Mouse (Mus musculus): ENCODE data around the gene Cstad. TPM values are rescaled to one million over a fixed set of nuclear protein-coding genes. Genes with fewer than 3 reads are reported as not detected.

Gene Cstad
- polyA plus RNA-seq, 1 experiment from 2014 or later = 1.7 TPM

DNA sequence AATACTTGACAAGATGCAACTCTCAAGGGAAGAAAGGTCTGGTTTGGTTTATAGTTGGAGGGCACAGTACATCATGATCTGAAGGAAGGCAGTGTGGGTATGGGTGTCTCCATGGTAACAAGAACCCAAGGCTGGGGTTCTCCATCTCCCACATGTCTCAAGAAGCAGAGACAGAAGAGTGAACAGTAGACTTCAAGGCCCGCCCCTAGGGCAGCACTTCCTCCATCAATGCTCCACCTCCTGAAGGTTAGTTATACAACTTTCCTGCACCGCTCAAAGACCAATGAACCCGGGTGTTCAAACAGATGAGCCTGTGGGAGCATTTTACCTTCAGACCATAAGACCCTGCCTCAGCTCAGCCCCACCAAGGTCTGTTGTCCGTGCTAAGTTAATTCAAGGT is 23.2 kb upstream of the Cstad start:
- Histone ChIP-seq H3K27me3 (no peaks in the 10 kb centered on the region; the same call in 1 of the 2 replicates), H3K4me3 (replicated peaks) (no peak overlapping the region), H3K27ac (no peak overlapping the region), H3K36me3 (no peaks in the 10 kb centered on the region), H3K9ac (replicated peaks) (no peak overlapping the region), H3K4me2 (no peak overlapping the region), H3K4me1 (replicated peaks) (0 out of 2 replicates have a peak, but pooled peaks cover 5% of the 10 kb centered on the region), H3K9me3 (peaks cover 21% of the 10 kb centered on the region)
- ATAC-seq (ENCODE audit: insufficient number of reproducible peaks, insufficient read depth, low FRiP score, low TSS enrichment, low read depth) = no peak
- 86% methylated on average over 4 of the region's 4 CpGs for WGBS

DNA sequence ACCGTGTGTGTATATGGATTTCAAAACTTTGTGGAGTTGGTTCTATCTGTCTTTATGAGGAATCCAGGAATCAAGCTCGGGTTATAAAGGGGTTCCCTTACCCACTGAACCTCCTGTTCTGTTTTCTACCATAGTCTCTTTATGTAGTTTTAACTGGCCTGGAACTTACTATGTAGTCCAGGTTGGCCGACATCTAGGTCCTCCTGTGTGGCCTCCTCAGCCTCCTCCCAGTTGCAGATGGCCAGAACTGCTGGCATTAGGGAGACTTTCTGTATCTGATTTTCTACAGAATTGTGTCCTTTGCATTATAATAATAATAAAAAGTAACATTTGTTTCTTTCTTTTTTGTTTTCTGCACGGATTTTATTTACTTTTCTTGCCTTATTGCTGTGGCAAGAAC is 21.3 kb upstream of the Cstad start:
- Histone ChIP-seq H3K36me3 (no peaks in the 10 kb centered on the region), H3K4me1 (replicated peaks) (no peaks in the 10 kb centered on the region), H3K9ac (replicated peaks) (no peak overlapping the region), H3K4me3 (replicated peaks) (no peak overlapping the region), H3K4me2 (no peak overlapping the region), H3K27me3 (no peaks in the 10 kb centered on the region; the same call in 1 of the 2 replicates), H3K27ac (no peak overlapping the region), H3K9me3 (peaks cover 21% of the 10 kb centered on the region)
- WGBS = 83% methylated on average over 4 of the region's 4 CpGs
- ATAC-seq (ENCODE audit: insufficient number of reproducible peaks, insufficient read depth, low FRiP score, low TSS enrichment, low read depth) = no peak

DNA sequence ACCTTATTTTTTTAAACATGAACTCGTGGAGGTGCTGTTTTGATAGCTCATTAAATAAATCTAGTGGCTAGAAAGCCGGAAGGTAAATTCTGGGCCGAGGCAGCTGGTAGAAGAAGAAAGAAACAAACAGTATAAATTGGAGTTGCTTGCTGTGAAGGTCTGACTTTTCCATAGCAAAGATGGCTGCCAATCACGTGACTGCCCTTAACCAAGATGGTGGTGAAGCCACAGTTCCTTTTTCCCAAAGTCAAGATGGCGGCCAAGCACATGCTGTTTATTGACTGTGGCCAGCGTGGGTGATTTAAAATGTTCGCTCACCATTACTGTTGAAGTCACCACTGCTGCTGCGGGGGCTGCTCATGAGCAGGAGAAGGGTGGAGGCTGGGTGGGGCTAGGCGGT is 17.8 kb upstream of the Cstad start:
- Histone ChIP-seq H3K4me2 (no peak overlapping the region), H3K27me3 (no peaks in the 10 kb centered on the region; the same call in 1 of the 2 replicates), H3K36me3 (no peaks in the 10 kb centered on the region), H3K9ac (replicated peaks) (no peak overlapping the region), H3K9me3 (peaks cover 19% of the 10 kb centered on the region), H3K4me3 (replicated peaks) (no peak overlapping the region), H3K4me1 (replicated peaks) (no peaks in the 10 kb centered on the region), H3K27ac (no peak overlapping the region)
- ATAC-seq (ENCODE audit: insufficient number of reproducible peaks, insufficient read depth, low FRiP score, low TSS enrichment, low read depth) = no peak
- 88% methylated on average over 9 of the region's 9 CpGs for WGBS

DNA sequence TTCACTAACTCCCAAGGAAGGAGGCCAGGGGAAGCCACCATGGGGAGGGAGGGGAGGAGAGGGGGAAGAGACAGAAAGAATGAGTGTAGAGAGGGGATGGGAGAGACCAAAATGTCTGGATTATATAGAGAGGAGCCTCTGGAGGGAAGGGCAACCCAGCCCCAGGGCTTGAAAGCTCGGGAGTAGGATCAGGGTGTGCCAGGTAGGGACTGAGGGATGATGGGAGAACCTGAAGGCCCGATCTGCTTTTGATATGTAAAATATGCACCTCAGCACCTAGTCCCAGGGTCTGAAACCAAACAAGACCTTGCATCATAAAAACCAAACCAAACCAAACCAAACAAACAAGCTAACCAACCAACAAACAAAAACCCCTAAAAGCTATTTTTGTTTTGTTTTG is 16.8 kb upstream of the Cstad start:
- Histone ChIP-seq H3K27ac (no peak overlapping the region), H3K4me3 (replicated peaks) (no peak overlapping the region), H3K4me1 (replicated peaks) (no peaks in the 10 kb centered on the region), H3K36me3 (no peaks in the 10 kb centered on the region), H3K27me3 (no peaks in the 10 kb centered on the region; the same call in 1 of the 2 replicates), H3K9me3 (peaks cover 20% of the 10 kb centered on the region), H3K9ac (replicated peaks) (no peak overlapping the region), H3K4me2 (no peak overlapping the region)
- no peak for ATAC-seq (ENCODE audit: insufficient number of reproducible peaks, insufficient read depth, low FRiP score, low TSS enrichment, low read depth)
- WGBS = 49% methylated on average over 2 of the region's 2 CpGs

DNA sequence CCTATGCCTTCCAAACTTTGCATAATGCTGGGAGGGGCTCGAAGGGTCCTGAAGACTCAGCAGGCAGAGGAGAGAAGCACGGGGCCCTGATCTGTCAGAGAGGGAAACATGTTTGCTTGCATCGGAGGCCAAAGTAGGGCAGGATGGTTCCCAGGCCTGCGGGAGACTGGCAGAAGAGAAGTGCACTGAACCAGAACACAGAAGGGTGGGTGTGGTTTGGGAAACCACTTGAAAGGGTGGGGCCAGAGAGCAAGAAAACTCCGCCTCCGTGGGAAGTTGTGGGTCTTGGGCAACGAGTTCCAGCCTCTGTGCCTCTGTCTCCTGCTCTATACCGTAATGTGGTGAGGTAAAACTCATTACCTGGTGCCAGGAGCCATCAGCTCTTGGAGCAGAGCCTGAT is 7.7 kb upstream of the Cstad start:
- no peak for ATAC-seq (ENCODE audit: insufficient number of reproducible peaks, insufficient read depth, low FRiP score, low TSS enrichment, low read depth)
- Histone ChIP-seq H3K9me3 (peaks cover 3% of the 10 kb centered on the region; the same call in 1 of the 2 replicates), H3K27ac (no peak overlapping the region), H3K36me3 (no peaks in the 10 kb centered on the region), H3K4me1 (replicated peaks) (peaks cover 26% of the 10 kb centered on the region), H3K4me2 (no peak overlapping the region), H3K27me3 (no peaks in the 10 kb centered on the region), H3K9ac (replicated peaks) (no peak overlapping the region), H3K4me3 (replicated peaks) (no peak overlapping the region)
- 35% methylated on average over 8 of the region's 8 CpGs for WGBS

DNA sequence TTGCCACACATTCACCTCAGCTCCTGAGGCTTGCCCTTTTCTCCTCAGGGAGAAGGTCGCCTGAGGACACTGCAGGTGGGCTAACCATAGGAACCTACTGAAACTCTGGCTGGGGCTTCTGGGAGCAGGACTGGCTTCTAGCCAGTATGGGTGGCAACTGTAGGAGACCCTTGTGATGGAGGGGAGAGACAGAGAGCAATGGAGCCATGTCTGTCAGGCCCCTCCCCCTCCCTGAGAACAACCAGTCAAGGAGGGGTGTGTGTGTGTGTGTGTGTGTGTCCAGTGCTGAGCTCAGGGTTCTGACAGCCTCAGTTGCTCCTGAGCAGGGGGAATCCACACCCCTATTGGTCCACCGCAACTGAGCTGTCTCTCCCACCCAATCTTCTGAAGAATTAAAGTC is 7.2 kb upstream of the Cstad start:
- ATAC-seq (ENCODE audit: insufficient number of reproducible peaks, insufficient read depth, low FRiP score, low TSS enrichment, low read depth) = no peak
- no peaks in the 10 kb centered on the region for H3K27me3 ChIP-seq
- H3K36me3 ChIP-seq = no peaks in the 10 kb centered on the region
- H3K4me1 ChIP-seq (replicated peaks) = peaks cover 26% of the 10 kb centered on the region
- H3K4me2 ChIP-seq = no peak overlapping the region
- WGBS = 58% methylated on average over 2 of the region's 2 CpGs
- H3K9ac ChIP-seq (replicated peaks) = no peak overlapping the region
- no peaks in the 10 kb centered on the region; the same call in 1 of the 2 replicates for H3K9me3 ChIP-seq
- H3K4me3 ChIP-seq (replicated peaks) = no peak overlapping the region
- no peak overlapping the region for H3K27ac ChIP-seq

DNA sequence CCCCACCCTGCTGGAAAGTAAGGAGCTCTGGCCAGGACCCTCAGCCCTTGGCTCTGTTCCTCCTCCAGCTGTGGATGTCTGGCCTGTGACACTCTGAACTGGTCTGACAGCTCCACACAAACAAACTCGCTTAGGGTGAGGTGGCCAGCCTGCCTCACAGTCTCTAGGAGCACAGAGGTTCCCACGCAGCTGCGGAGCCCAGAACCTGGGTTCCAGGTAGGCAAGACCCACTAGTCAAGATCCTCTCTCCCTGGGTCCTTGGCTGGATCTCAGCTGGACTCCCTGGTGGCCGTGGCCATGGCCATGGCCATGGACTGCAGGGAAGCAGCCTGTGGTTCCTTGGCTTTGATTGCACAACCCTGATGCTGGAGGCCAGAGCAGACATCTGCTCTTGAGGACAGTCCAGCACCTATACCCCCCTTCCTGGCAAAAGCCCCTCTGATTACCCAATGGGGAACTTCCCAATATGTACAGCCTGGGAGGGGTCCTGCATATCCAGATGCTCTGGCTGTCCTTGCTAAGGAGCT is 5.8 kb upstream of the Cstad start:
- H3K36me3 ChIP-seq = no peaks in the 10 kb centered on the region
- WGBS = 79% methylated on average over 4 of the region's 4 CpGs
- H3K9me3 ChIP-seq = no peaks in the 10 kb centered on the region
- no peak overlapping the region for H3K4me2 ChIP-seq
- H3K4me3 ChIP-seq (replicated peaks) = no peak overlapping the region
- ATAC-seq (ENCODE audit: insufficient number of reproducible peaks, insufficient read depth, low FRiP score, low TSS enrichment, low read depth) = no peak
- no peak overlapping the region for H3K9ac ChIP-seq (replicated peaks)
- H3K27me3 ChIP-seq = no peaks in the 10 kb centered on the region
- peaks cover 35% of the 10 kb centered on the region for H3K4me1 ChIP-seq (replicated peaks)
- H3K27ac ChIP-seq = no peak overlapping the region

DNA sequence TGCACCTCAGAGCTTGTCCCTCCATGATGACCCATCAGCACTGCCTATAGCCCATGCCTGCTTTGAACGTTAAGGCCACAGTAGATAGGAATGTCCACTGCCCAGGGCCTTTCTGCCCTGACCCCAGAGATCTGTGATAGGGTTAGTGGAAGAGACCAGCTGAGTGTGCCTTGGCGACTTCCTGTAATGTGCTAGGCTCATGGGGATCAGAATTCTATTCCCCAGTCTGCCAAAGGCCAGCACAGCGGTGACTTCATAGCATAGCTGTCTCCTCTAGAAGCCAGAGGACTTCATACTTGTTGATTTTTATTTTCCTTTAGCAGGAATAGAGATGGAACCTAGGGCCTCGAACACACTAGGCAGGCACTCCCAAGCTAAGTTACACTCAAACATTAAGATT is 5.1 kb upstream of the Cstad start:
- Histone ChIP-seq H3K4me1 (replicated peaks) (peaks cover 42% of the 10 kb centered on the region), H3K27ac (no peak overlapping the region), H3K36me3 (no peaks in the 10 kb centered on the region), H3K4me3 (replicated peaks) (no peak overlapping the region), H3K27me3 (no peaks in the 10 kb centered on the region), H3K9ac (replicated peaks) (no peak overlapping the region), H3K4me2 (no peak overlapping the region), H3K9me3 (no peaks in the 10 kb centered on the region)
- 79% methylated on average over 4 of the region's 4 CpGs for WGBS
- ATAC-seq (ENCODE audit: insufficient number of reproducible peaks, insufficient read depth, low FRiP score, low TSS enrichment, low read depth) = no peak

DNA sequence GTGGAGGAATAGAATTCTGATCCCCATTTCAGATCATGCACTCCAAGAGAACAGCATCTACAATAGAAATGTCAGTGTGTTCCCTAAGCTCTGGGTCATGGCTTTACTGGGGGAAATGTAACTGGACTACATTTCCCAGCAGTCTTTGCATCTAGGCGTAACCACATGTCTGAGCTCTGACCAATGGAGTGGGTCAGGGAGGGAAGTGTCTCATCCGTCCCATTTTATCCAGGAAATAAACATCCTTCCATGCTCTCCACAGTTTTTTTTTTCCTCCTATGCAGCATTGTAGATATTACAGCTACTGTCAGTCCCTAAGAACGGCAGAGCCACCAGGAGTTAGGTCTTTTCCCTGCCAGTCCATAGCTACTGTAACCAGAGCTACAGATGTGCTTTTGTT is 3.9 kb upstream of the Cstad start:
- no peaks in the 10 kb centered on the region for H3K27me3 ChIP-seq
- H3K27ac ChIP-seq = peak overlapping the region; percentile 53; the same call in 1 of the 2 replicates
- 0 out of 2 replicates have a peak overlapping the region, but pooled peaks have one; percentile 10 for H3K4me3 ChIP-seq (replicated peaks)
- H3K36me3 ChIP-seq = no peaks in the 10 kb centered on the region
- no peak overlapping the region for H3K9ac ChIP-seq (replicated peaks)
- peaks cover 45% of the 10 kb centered on the region for H3K4me1 ChIP-seq (replicated peaks)
- peak; percentile 51; the same call in 1 of the 2 replicates for ATAC-seq (ENCODE audit: insufficient number of reproducible peaks, insufficient read depth, low FRiP score, low TSS enrichment, low read depth)
- H3K9me3 ChIP-seq = no peaks in the 10 kb centered on the region
- H3K4me2 ChIP-seq = peak overlapping the region; percentile 50
- WGBS = 10% methylated on average over 3 of the region's 3 CpGs

DNA sequence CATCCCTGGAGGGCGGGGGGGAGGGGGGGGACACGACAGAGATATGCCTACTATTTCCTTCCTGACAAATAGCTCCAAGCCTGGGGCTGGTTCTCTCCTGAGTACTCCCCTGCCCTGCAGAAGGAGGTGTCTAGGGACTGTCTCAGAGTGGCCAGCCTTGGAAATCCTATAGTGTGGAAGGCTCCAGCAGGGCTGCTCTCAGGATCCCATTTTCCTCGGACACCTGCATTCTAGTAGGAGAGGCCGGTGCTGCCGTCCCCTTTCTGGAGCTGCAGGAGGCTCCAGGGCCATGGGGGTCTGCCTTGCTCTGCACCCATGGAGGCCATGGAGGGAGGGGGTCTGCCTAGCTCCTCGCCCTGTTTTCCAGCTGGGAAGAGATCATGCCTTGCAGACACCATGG is 2.4 kb upstream of the Cstad start:
- Histone ChIP-seq H3K27ac (no peak overlapping the region), H3K4me1 (replicated peaks) (peaks cover 32% of the 10 kb centered on the region), H3K9me3 (no peaks in the 10 kb centered on the region), H3K4me2 (no peak overlapping the region), H3K27me3 (no peaks in the 10 kb centered on the region), H3K9ac (replicated peaks) (no peak overlapping the region), H3K36me3 (no peaks in the 10 kb centered on the region), H3K4me3 (replicated peaks) (no peak overlapping the region)
- ATAC-seq (ENCODE audit: insufficient number of reproducible peaks, insufficient read depth, low FRiP score, low TSS enrichment, low read depth) = no peak
- 68% methylated on average over 6 of the region's 6 CpGs for WGBS

DNA sequence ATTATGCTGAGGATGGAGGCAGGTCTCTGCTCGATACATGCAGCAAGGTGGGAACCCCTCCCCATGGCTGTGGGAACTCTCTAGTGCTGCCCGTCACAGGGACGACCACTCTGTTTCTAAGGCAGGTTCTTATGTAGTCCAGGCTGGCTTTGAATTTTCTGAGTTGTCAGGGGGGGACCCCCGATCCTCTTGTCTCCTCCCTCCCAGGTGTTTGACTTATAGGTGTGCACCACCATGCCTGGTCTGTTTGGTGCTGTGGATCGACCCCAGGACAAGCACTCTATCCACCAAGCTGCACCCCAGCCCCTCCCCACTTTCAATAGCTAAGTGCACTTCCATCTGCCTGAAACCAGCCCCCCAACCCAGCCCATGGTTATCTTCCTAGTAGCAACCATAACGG is 1.9 kb upstream of the Cstad start:
- Histone ChIP-seq H3K27ac (peak overlapping the region; percentile 99), H3K9me3 (no peaks in the 10 kb centered on the region), H3K4me2 (no peak overlapping the region), H3K4me3 (replicated peaks) (no peak overlapping the region), H3K36me3 (no peaks in the 10 kb centered on the region), H3K27me3 (no peaks in the 10 kb centered on the region), H3K9ac (replicated peaks) (peak overlapping the region; percentile 40; the same call in 1 of the 2 replicates), H3K4me1 (replicated peaks) (peaks cover 28% of the 10 kb centered on the region)
- 85% methylated on average over 6 of the region's 6 CpGs for WGBS
- no peak for ATAC-seq (ENCODE audit: insufficient number of reproducible peaks, insufficient read depth, low FRiP score, low TSS enrichment, low read depth)

DNA sequence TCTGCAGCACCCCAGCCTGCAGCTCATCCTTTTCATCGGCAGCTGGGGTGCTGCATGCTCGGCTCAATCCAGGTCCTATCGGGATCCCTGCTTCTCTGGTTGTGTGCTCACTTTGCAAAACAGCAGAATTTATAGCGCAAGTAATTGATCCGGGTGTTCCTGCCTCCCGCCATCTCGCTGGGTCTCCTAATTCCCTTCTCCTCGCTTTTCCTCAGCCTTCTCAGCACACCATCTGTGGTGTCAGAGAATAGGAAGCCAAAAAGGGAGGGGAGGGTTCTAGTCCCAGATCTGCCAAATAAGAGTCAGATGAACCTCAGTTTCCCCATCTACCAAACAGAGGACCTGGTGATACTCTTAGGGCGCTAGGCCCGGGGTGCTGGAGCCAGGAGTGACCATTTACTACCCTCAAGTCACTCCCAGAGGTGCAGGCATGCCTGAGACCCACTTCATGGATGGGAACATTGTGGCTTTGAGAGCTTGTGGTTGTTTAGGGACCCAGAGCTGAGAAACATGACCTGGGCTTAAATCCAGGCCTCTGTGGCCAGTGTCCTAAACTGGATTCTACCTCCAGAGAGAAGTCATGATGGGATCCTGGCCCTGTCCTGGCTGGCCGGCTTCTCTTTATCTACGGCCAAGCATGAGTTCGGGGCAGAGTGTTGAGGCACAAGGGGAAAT is 1.1 kb upstream of the Cstad start:
- 74% methylated on average over 13 of the region's 13 CpGs for WGBS
- peak overlapping the region; percentile 47; the same call in 1 of the 2 replicates for H3K4me3 ChIP-seq (replicated peaks)
- no peaks in the 10 kb centered on the region for H3K36me3 ChIP-seq
- H3K9ac ChIP-seq (replicated peaks) = peak overlapping the region; percentile 76
- H3K27me3 ChIP-seq = no peaks in the 10 kb centered on the region
- H3K9me3 ChIP-seq = no peaks in the 10 kb centered on the region
- H3K27ac ChIP-seq = peak overlapping the region; percentile 99
- H3K4me1 ChIP-seq (replicated peaks) = peaks cover 28% of the 10 kb centered on the region
- peak overlapping the region; percentile 74 for H3K4me2 ChIP-seq
- no peak for ATAC-seq (ENCODE audit: insufficient number of reproducible peaks, insufficient read depth, low FRiP score, low TSS enrichment, low read depth)

Measured in limb, embryonic 12.5 days (tissue).